Mouse (Mus musculus) G1E (cell line): ENCODE measurements around the gene Fcho2. TPM values are rescaled to one million over a fixed set of nuclear protein-coding genes. Genes with fewer than 3 reads are reported as not detected.

Experiments used
- ATAC-seq: 2 replicates; pipeline ENCODE4 v1.8.0; 2016; ENCODE audit warnings: mild to moderate bottlenecking; ENCODE audit not compliant: insufficient number of reproducible peaks, poor library complexity, low FRiP score, severe bottlenecking; ENCODE audit errors: extremely low read depth
- DNase-seq: peaks from one replicate; pipeline ENCODE4 v3.0.0; 2012; ENCODE audit warnings: low spot score
- H3K27me3 ChIP-seq: 2 replicates; pipeline ENCODE4 v1.6.1; 2012; ENCODE audit warnings: mild to moderate bottlenecking, low read length, inconsistent platforms; ENCODE audit not compliant: insufficient read depth
- H3K36me3 ChIP-seq: replicated peaks from 2 replicates; pipeline ENCODE3; 2012; ENCODE audit warnings: mild to moderate bottlenecking, inconsistent platforms
- H3K4me1 ChIP-seq: 2 replicates; pipeline ENCODE4 v1.6.1; 2012; ENCODE audit warnings: low read depth, low read length, inconsistent platforms, mixed read lengths; ENCODE audit not compliant: insufficient read depth
- H3K4me3 ChIP-seq: 2 replicates; pipeline ENCODE4 v1.5.1; 2012; ENCODE audit warnings: low read depth, mild to moderate bottlenecking, inconsistent platforms, low read length, moderate library complexity, mixed read lengths
- H3K9me3 ChIP-seq: replicated peaks from 2 replicates; pipeline ENCODE4 v1.6.1; 2012; ENCODE audit warnings: inconsistent platforms
- CTCF ChIP-seq: IDR thresholded peaks from 2 replicates; pipeline ENCODE4 v1.5.1; 2012; ENCODE audit warnings: low read depth, low read length, inconsistent platforms, mixed read lengths
- GATA1 ChIP-seq: IDR thresholded peaks from 2 replicates; pipeline ENCODE4 v1.6.1; 2012; ENCODE audit warnings: borderline replicate concordance, low read length, inconsistent platforms, mixed read lengths
- GATA2 ChIP-seq: IDR thresholded peaks from 2 replicates; pipeline ENCODE4 v1.6.1; 2012; ENCODE audit warnings: low read depth, low read length, inconsistent platforms, borderline replicate concordance
- POLR2AphosphoS5 ChIP-seq: IDR thresholded peaks from 2 replicates; pipeline ENCODE4 v1.6.1; 2012; ENCODE audit warnings: low read depth, low read length, inconsistent platforms; ENCODE audit not compliant: insufficient replicate concordance
- TAL1 ChIP-seq: conservative IDR thresholded peaks from 2 replicates; pipeline ENCODE4 v1.6.1; 2012; ENCODE audit warnings: low read depth, low read length, inconsistent platforms, mixed read lengths
- polyA plus RNA-seq: library from polyadenylated mRNA; stranded (reverse); fragments of >175 nt; gene quantifications from 2 replicates; pipeline ENCODE4 v1.2.3, GENCODE M21; 2012
- total RNA-seq, 2 experiments: library from RNA; stranded (forward) in 1 of 2; stranded (reverse) in 1 of 2; fragments of 200-1000 nt in 1 of 2; fragments of >200 nt in 1 of 2; fragmentation: Nextera tagmentation in 1 of 2; gene quantifications; 2 replicates each; pipeline ENCODE4 v1.2.3; 2014 to 2017

Fcho2 gene
- total and polyA plus RNA-seq, 3 experiments, result 5.0 to 105 (median 30.7) TPM

DNA sequence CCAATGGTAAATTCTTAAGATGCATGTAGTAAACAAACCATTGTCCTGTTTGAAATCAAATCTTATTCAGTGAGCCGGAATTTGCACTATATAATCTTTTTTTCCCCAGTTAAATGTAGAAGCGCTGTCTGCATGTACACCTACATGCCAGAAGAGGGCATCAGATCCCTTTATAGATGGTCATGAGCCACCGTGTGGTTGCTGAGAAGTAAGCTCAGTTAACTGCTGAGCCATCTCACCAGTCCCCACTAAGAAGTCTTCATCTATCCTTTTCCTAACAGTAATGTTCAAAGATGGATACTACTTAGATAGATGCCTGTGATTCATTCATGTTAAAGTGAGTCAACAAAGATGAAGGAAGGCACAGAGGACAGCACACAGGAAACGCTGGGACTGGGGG is 88.8 kb downstream of the Fcho2 start:
- H3K36me3 ChIP-seq, result peaks cover 65% of the 10 kb centered on the region
- H3K4me3 ChIP-seq, result no peak overlapping the region
- DNase-seq (no peak), ATAC-seq (no peak)
- TF ChIP-seq GATA1 (no peak), CTCF (no peak), GATA2 (no peak), POLR2AphosphoS5 (no peak), TAL1 (no peak)
- no peaks in the 10 kb centered on the region for H3K27me3 ChIP-seq
- no peaks in the 10 kb centered on the region for H3K9me3 ChIP-seq
- H3K4me1 ChIP-seq, result no peaks in the 10 kb centered on the region

DNA sequence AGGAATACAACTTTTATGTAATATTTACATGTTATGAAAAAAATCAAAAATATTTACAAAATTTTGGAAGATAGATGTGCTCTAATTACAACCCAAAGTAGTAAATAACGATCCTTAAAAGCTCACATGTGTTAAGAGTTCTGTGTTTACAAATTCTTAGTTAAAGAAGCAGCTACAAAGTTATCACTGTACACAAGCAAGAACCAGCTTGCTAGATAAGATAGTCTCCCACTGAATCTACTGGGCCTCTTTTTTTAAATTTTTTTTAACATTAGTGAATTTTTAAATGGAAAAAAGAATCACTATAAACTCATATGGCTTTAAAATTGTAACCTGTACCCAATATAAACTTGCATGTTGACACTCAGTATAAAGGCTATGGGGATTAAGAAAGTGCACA is 91.8 kb downstream of the Fcho2 start:
- Histone ChIP-seq H3K9me3 (no peaks in the 10 kb centered on the region), H3K27me3 (no peaks in the 10 kb centered on the region), H3K4me3 (no peak overlapping the region), H3K36me3 (peaks cover 51% of the 10 kb centered on the region), H3K4me1 (no peaks in the 10 kb centered on the region)
- no peak for DNase-seq
- ATAC-seq, result no peak
- TF ChIP-seq CTCF (no peak), GATA1 (no peak), GATA2 (no peak), POLR2AphosphoS5 (no peak), TAL1 (no peak)

DNA sequence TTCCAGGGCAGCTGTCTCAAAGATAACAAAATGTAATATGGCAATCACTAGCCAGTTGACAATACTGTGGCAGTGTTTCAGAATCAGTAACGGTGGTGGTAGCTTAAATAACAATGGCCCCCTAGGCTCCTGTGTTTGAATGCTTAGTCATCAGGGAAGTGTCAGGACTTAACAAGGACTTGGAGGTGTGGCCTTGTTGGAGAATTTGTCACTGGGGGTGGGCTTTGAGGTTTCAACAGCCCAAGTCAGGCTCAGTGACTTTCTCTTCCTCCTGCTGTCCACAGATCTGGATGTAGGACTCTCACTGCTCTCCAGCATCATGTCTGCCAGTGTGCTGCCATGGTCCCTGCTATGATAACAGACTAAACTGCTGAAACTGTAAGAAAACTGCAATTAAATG is 93.0 kb downstream of the Fcho2 start:
- H3K27me3 ChIP-seq, result no peaks in the 10 kb centered on the region
- ATAC-seq (no peak), DNase-seq (no peak)
- no peak for TF ChIP-seq GATA2
- no peak for TF ChIP-seq TAL1
- no peak for TF ChIP-seq CTCF
- TF ChIP-seq GATA1, result no peak
- no peak for TF ChIP-seq POLR2AphosphoS5
- H3K4me1 ChIP-seq, result no peaks in the 10 kb centered on the region
- H3K9me3 ChIP-seq, result no peaks in the 10 kb centered on the region
- no peak overlapping the region for H3K4me3 ChIP-seq
- H3K36me3 ChIP-seq, result peaks cover 42% of the 10 kb centered on the region

DNA sequence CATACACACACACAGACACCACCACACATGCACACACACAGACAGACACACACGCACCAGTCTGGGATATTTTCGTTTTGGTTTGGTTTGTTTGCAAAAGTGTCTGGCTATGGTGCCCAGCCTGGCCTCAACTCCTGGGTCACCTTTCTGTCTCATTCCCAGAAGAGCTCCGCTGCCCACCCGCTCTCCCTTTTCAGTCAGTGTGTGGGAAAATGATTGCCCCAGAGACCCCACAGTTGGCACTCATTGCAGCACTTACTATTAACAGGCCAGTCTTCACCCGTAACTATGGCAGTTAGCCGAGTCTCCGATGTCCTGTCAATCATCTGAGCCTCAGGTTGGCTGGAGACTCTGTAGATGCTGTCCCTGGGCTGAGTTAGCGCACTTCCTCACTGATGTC is 99.1 kb downstream of the Fcho2 start:
- TF ChIP-seq GATA2 (no peak), POLR2AphosphoS5 (no peak), GATA1 (no peak), TAL1 (no peak), CTCF (no peak)
- no peak overlapping the region for H3K4me3 ChIP-seq
- no peak for DNase-seq
- H3K4me1 ChIP-seq, result peaks cover 2% of the 10 kb centered on the region; the same call in 1 of the 2 replicates
- no peak for ATAC-seq
- peaks cover 3% of the 10 kb centered on the region for H3K36me3 ChIP-seq
- no peaks in the 10 kb centered on the region for H3K27me3 ChIP-seq
- no peaks in the 10 kb centered on the region for H3K9me3 ChIP-seq

DNA sequence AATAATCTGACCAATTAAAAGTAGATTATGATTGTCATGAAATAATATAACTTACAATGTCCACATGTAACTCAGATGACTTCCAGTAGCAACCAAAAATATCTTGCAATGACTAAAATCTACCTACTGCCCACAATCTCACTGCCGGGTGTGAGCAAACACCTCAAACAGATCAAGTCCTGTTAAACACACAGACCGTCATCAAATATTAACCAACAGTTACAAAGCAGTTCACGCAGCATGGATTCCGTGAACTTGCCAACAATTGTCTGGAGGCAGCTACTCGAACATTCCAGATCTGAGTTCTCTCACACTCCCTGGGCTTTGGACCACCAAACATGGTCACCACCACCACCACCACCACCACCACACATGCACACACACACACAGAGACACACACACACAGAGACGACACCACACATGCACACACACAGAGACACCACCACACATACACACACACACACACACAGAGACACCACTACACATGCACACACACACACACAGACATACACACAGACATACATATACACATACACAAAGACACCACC is 99.7 kb downstream of the Fcho2 start:
- H3K4me3 ChIP-seq, result no peak overlapping the region
- H3K9me3 ChIP-seq, result no peaks in the 10 kb centered on the region
- no peak for TF ChIP-seq TAL1
- peaks cover 2% of the 10 kb centered on the region; the same call in 1 of the 2 replicates for H3K4me1 ChIP-seq
- H3K36me3 ChIP-seq, result no peaks in the 10 kb centered on the region
- no peaks in the 10 kb centered on the region for H3K27me3 ChIP-seq
- no peak for DNase-seq
- ATAC-seq, result no peak

DNA sequence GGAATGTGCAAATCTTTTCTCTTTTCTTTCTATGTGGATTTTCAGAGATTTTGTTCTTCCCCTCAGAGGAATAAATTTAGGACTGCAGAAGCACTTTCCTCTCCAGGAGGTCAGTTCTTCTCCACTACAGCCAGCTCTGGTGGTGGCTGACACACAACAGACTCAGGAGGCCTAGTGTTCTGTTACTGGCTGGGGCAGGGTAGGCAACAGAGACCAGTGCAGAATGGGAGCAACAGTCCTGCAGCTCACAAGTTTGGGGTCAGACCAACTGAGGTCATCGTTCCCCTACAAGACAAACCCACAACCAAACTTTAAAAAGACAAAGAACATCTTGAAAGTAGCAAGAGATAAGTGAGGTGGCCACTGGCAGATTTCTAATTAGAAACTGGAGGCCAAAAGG is 104.6 kb downstream of the Fcho2 start:
- H3K27me3 ChIP-seq, result peaks cover 5% of the 10 kb centered on the region
- no peak for TF ChIP-seq POLR2AphosphoS5
- no peak for TF ChIP-seq GATA1
- no peak for TF ChIP-seq TAL1
- TF ChIP-seq GATA2, result no peak
- no peak for TF ChIP-seq CTCF
- no peaks in the 10 kb centered on the region for H3K4me1 ChIP-seq
- ATAC-seq (no peak), DNase-seq (no peak)
- no peaks in the 10 kb centered on the region for H3K9me3 ChIP-seq
- H3K36me3 ChIP-seq, result no peaks in the 10 kb centered on the region
- H3K4me3 ChIP-seq, result no peak overlapping the region

DNA sequence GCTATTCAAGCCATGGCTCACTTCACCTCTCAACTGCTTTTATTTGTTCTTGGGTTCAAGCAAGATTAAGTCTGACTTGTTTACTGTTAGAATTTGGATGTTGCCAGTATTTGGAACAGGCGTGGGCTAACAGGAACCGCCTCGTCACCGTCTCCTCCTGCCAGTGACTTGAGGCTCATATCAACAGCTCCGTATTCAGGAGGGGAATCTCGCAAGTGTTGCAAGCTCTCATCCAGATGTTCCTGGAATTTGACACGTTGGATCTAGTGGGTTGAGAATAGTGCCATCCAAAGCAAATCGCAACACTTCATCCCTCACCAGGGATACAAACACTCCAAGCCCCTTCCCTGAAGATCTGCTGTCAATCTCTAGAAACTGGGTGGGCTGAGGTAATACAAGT is 105.0 kb downstream of the Fcho2 start:
- ATAC-seq, result no peak
- Histone ChIP-seq H3K36me3 (no peaks in the 10 kb centered on the region), H3K4me3 (no peak overlapping the region), H3K4me1 (no peaks in the 10 kb centered on the region), H3K27me3 (peaks cover 8% of the 10 kb centered on the region), H3K9me3 (no peaks in the 10 kb centered on the region)
- no peak for TF ChIP-seq GATA2
- TF ChIP-seq CTCF, result no peak
- TF ChIP-seq TAL1, result no peak
- TF ChIP-seq GATA1, result no peak
- no peak for TF ChIP-seq POLR2AphosphoS5
- DNase-seq, result no peak
